Mouse (Mus musculus) olfactory bulb, adult 2 months (tissue): ENCODE data around the gene Gm5965. TPM values are rescaled to one million over a fixed set of nuclear protein-coding genes. Genes with fewer than 3 reads are reported as not detected.

Source experiments
- H3K27ac ChIP-seq: fragments of 200-500 bp; 2 replicates; pipeline ENCODE4 v1.5.1; 2012; ENCODE audit warnings: low read depth, low read length; ENCODE audit not compliant: insufficient read depth
- H3K4me1 ChIP-seq: fragments of 200-500 bp; 2 replicates; pipeline ENCODE4 v1.6.1; 2012; ENCODE audit warnings: low read length; ENCODE audit not compliant: control insufficient read depth, insufficient read depth
- H3K4me3 ChIP-seq: fragments of 200-500 bp; 2 replicates; pipeline ENCODE4 v1.5.1; 2012; ENCODE audit warnings: mild to moderate bottlenecking, low read depth, low read length, moderate library complexity; ENCODE audit not compliant: insufficient read depth
- CTCF ChIP-seq: fragments of 200-500 bp; IDR thresholded peaks from 2 replicates; pipeline ENCODE4 v1.5.1; 2012; ENCODE audit warnings: low read depth, mild to moderate bottlenecking, low read length, moderate library complexity; ENCODE audit not compliant: insufficient read depth
- POLR2A ChIP-seq: fragments of 200-500 bp; IDR thresholded peaks from 2 replicates; pipeline ENCODE4 v1.6.1; 2012; ENCODE audit warnings: mild to moderate bottlenecking, low read depth, low read length, moderate library complexity; ENCODE audit not compliant: insufficient read depth
- WGBS: fragments of 180-500 bp; shearing (Covaris S2); methylation state at CpG from one replicate; pipeline ENCODE4 v1.1.7; 2018; 5-methylcytosine and 5-hydroxymethylcytosine counted together
- polyA plus RNA-seq: library from polyadenylated mRNA; stranded (reverse); fragments of >200 nt; gene quantifications from 2 replicates; pipeline ENCODE4 v1.2.4, GENCODE M21; 2012; ENCODE audit warnings: low replicate concordance; ENCODE audit not compliant: missing spikeins, insufficient read depth, insufficient read length

Gene Gm5965
- polyA plus RNA-seq, 1 experiment = not detected

DNA sequence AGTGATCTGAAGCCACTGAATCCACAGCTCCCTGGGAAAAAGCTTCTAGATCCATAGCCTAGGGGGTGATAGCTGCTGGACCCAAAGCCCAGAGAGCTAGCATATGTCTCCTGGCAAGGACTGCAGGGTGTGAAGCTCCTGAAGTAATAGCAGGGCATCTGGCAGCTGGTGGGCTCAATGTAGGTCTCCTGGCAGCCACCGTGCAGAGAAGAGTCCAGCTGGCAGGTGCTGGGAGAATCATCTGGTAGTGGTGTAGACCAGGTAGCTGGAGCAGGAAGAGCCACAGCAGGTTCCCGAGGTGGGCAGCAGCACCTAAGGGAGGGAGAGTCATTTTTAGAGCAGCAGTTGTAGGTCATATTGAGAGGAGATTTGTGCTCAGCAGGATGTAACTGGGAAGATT lies 34.1 kb downstream of the Gm5965 start, which contains the start of gene Gm20741:
Gm20741 (minus strand) TSS at position 394 of the 400 bp plus-strand sequence.
- TF ChIP-seq CTCF (no peak), POLR2A (no peak)
- no peaks in the 10 kb centered on the region for H3K4me1 ChIP-seq
- WGBS = 78% methylated on average over 2 of the region's 2 CpGs
- H3K27ac ChIP-seq = no peak within 1 kb of the TSS
- H3K4me3 ChIP-seq = no peak within 1 kb of the TSS

DNA sequence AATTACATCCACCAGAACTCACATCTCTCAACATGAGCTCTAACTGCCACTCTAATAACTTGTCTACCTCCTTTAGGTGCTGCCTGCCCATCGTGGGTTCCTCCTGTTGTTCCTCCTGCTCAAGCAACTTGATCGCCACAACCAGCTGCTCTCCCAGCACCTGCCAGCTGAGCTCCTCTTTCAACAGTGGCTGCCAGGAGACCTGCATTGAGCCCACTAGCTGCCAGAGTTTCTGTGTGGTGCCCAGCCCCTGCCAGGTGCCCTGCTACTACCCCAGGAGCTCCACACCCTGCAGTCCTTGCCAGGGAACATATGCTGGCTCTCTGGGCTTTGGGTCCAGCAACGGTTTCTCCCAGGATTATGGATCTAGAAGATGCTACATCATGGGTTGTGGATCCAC lies 42.4 kb downstream of the Gm5965 start, which contains the start of gene Krtap15:
Krtap15 (plus strand) TSS at position 150 of the 400 bp plus-strand sequence.
- H3K4me1 ChIP-seq = no peaks in the 10 kb centered on the region
- no peak for TF ChIP-seq CTCF
- no peak for TF ChIP-seq POLR2A
- WGBS = 79% methylated on average over 3 of the region's 3 CpGs
- H3K27ac ChIP-seq = no peak within 1 kb of the TSS
- no peak within 1 kb of the TSS for H3K4me3 ChIP-seq

DNA sequence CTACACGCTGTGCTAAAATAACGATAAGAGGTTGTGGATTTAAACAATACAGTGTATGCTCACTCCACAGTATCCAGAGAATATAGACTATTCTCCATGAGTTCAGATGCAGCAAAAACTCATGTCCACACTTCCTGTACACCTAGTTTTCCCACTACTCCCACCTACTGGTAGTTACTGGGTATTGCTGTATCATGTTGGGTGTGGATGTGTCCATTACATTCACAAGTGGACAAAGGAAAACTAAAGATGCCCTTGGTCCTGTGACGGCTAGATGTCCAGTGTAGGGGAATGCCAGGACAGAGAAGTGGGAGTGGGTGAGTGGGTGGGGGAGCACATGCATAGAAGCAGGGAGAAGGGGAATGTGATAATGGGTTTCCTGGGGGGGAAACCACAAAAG lies 46.0 kb downstream of the Gm5965 start:
- WGBS = 80% methylated on average over 3 of the region's 3 CpGs
- Histone ChIP-seq H3K4me1 (no peaks in the 10 kb centered on the region), H3K4me3 (no peak overlapping the region), H3K27ac (no peak overlapping the region)
- TF ChIP-seq POLR2A (no peak), CTCF (no peak)

DNA sequence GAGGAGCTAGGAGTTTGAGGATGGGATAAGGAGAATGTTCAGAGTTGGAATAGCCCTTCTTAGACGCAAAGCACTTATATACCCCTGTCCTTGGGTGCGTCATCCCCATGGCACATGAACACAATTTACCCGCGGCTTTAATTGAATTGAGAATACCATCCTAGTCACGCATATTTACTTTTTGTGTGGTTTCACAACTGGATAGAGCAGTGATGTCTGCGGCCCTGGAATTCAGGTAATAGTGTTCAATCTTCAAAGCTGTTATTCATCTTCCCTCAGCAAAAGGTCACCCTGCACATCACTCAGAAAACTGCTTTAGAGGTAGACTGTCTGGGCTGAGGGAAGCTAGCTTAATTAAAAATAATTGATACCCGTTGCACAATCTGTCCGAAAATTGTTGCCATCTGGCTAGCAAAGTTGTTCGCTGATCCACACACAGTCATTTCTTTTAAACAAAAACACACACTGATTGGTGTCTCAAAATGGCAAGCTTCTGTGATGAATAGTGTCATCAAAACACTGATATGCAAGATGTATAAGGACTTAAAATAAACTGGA lies 48.5 kb downstream of the Gm5965 start, which contains the start of gene Krtap14:
Krtap14 (minus strand) TSS at position 51 of the 558 bp plus-strand sequence.
- 76% methylated on average over 9 of the region's 9 CpGs for WGBS
- no peak within 1 kb of the TSS for H3K27ac ChIP-seq
- H3K4me3 ChIP-seq = no peak within 1 kb of the TSS
- no peak for TF ChIP-seq CTCF
- no peak for TF ChIP-seq POLR2A
- no peaks in the 10 kb centered on the region for H3K4me1 ChIP-seq

DNA sequence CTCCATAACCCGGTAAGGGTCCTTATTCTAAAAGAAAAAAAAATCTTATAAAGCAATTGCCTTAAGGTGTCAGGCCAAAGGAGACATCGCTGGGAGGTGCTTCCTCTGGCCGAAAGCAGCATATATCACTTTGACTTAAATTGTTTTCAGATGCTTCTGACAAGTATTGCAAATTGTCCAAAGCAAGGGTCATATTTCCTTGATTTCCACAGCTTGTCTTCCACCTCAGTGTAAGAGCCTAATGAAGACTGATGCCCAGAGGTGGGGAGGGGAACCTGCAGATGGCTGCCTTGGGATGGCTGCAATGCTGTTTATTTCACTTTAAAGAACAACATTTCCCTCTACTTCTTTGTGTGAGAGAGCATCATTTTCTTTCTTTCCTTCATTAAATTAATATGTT lies 49.3 kb downstream of the Gm5965 start:
- H3K4me3 ChIP-seq = no peak overlapping the region
- WGBS = 75% methylated on average over 3 of the region's 3 CpGs
- H3K27ac ChIP-seq = no peak overlapping the region
- no peaks in the 10 kb centered on the region for H3K4me1 ChIP-seq
- TF ChIP-seq POLR2A = no peak
- TF ChIP-seq CTCF = no peak

Other genes starting within 250 kb of the Gm5965 start
- not detected in 2 replicates for gene Cldn8, start 214.7 kb upstream of the Gm5965 start, polyA plus RNA-seq
- gene Krtap24-1, start 165.6 kb upstream of the Gm5965 start, polyA plus RNA-seq = not detected in 2 replicates
- gene 2310079G19Rik, start 150.2 kb upstream of the Gm5965 start, polyA plus RNA-seq = not detected in 2 replicates
- not detected in 2 replicates for gene Krtap26-1, start 130.1 kb upstream of the Gm5965 start, polyA plus RNA-seq
- not detected in 2 replicates for gene Krtap27-1, start 106.2 kb upstream of the Gm5965 start, polyA plus RNA-seq
- not detected in 2 replicates for gene 2310061N02Rik, start 69.9 kb upstream of the Gm5965 start, polyA plus RNA-seq
- gene Krtap13-1, start 49.0 kb upstream of the Gm5965 start, polyA plus RNA-seq = not detected in 2 replicates
- gene Krtap13, start 26.3 kb upstream of the Gm5965 start, polyA plus RNA-seq = not detected in 2 replicates
- not detected in 2 replicates for gene 2310034C09Rik, start 19.0 kb upstream of the Gm5965 start, polyA plus RNA-seq
- not detected in 2 replicates for gene 2310057N15Rik, start 3.7 kb upstream of the Gm5965 start, polyA plus RNA-seq
- not detected in 2 replicates for gene Gm20741, start 34.3 kb downstream of the Gm5965 start, polyA plus RNA-seq
- not detected in 2 replicates for gene Krtap15, start 42.3 kb downstream of the Gm5965 start, polyA plus RNA-seq
- gene Krtap14, start 48.2 kb downstream of the Gm5965 start, polyA plus RNA-seq = not detected in 2 replicates
- not detected in 2 replicates for gene Krtap19-1, start 91.5 kb downstream of the Gm5965 start, polyA plus RNA-seq
- not detected in 2 replicates for gene Krtap19-2, start 96.4 kb downstream of the Gm5965 start, polyA plus RNA-seq
- gene Krtap19-3, start 100.1 kb downstream of the Gm5965 start, polyA plus RNA-seq = not detected in 2 replicates
- not detected in 2 replicates for gene Krtap19-4, start 107.2 kb downstream of the Gm5965 start, polyA plus RNA-seq
- not detected in 2 replicates for gene Krtap19-5, start 118.6 kb downstream of the Gm5965 start, polyA plus RNA-seq
- gene Krtap19-9b, start 154.4 kb downstream of the Gm5965 start, polyA plus RNA-seq = not detected in 2 replicates
- not detected in 2 replicates for gene Krtap16-3, start 185.0 kb downstream of the Gm5965 start, polyA plus RNA-seq
- gene Krtap22-2, start 232.9 kb downstream of the Gm5965 start, polyA plus RNA-seq = not detected in 2 replicates
- gene Gm10229, start 237.4 kb downstream of the Gm5965 start, polyA plus RNA-seq = not detected in 2 replicates